Mouse (Mus musculus): Measurements from ENCODE around the gene Fgfr2.

DNA sequence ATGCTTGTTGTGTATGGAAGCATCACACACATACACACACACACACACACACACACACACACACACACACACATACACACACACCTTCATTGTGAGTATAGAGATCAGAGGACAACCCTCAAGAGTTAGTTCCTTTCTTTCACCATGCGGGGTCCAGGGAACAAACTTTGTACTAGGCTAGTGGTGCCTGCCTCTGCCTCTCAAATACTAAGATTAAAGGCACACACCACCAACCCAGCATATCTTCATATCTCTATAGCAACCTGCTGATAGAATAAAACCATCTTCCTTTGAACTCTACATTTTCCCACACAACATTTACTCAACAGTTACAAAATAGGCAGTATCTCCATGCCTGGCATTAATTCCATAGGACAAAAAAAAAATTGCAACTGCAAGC is 267.1 kb downstream of the Fgfr2 start:
- TF ChIP-seq EP300 (IDR thresholded peaks at IDR 0.05) (no peak), CTCF (IDR thresholded peaks at IDR 0.05) (no peak)
